Mouse (Mus musculus): ENCODE results near the gene Gpr171. TPM values are rescaled to one million over a fixed set of nuclear protein-coding genes. Genes with fewer than 3 reads are reported as not detected.
"Not testable (repeated sequence)": the region's sequence is repeated elsewhere in the genome, so short reads cannot be mapped to it uniquely, and the experiment has no call there.

Gpr171 gene
- polyA plus RNA-seq, 1 experiment from 2014 or later = 0.20 TPM

GRCm38 (mm10) chr3:59121780-59122449 is 20.3 kb upstream of the Gpr171 start:
- no peaks in the 10 kb centered on the region for H3K4me1 ChIP-seq (replicated peaks; ENCODE audit: insufficient read depth, low read length)
- H3K4me2 ChIP-seq (ENCODE audit: low read length) = no peak overlapping the region
- H3K27ac ChIP-seq = peak overlapping the region; percentile 0; the same call in 1 of the 2 replicates
- no peaks in the 10 kb centered on the region for H3K9me3 ChIP-seq (replicated peaks; ENCODE audit: low read length)
- 69% methylated on average over 7 of the region's 7 CpGs for WGBS
- ATAC-seq (replicated peaks; ENCODE audit: low FRiP score, low read depth) = no peak
- TF ChIP-seq CTCF (IDR thresholded peaks at IDR 0.05; ENCODE audit: low read depth) = no peak
- H3K9ac ChIP-seq (ENCODE audit: low read depth, low read length) = no peak overlapping the region
- H3K4me3 ChIP-seq (replicated peaks; ENCODE audit: low read depth, low read length) = no peak overlapping the region
- no peak for DNase-seq (ENCODE audit: low spot score)
- no peaks in the 10 kb centered on the region for H3K36me3 ChIP-seq (ENCODE audit: insufficient read depth, low read length)
- H3K27me3 ChIP-seq (ENCODE audit: insufficient read depth, low read length) = no peaks in the 10 kb centered on the region

GRCm38 (mm10) chr3:59121067-59121730 is 19.6 kb upstream of the Gpr171 start:
- H3K9ac ChIP-seq (ENCODE audit: low read depth, low read length) = no peak overlapping the region
- no peaks in the 10 kb centered on the region for H3K4me1 ChIP-seq (replicated peaks; ENCODE audit: insufficient read depth, low read length)
- ATAC-seq (replicated peaks; ENCODE audit: low FRiP score, low read depth) (peak; percentile 23), DNase-seq (ENCODE audit: low spot score) (peak; percentile 64)
- H3K36me3 ChIP-seq (ENCODE audit: insufficient read depth, low read length) = no peaks in the 10 kb centered on the region
- no peaks in the 10 kb centered on the region for H3K9me3 ChIP-seq (replicated peaks; ENCODE audit: low read length)
- no peak for TF ChIP-seq CTCF (IDR thresholded peaks at IDR 0.05; ENCODE audit: low read depth)
- WGBS = 26% methylated on average over 7 of the region's 7 CpGs
- peak overlapping the region; percentile 62; the same call in 1 of the 2 replicates for H3K27ac ChIP-seq
- no peak overlapping the region for H3K4me3 ChIP-seq (replicated peaks; ENCODE audit: low read depth, low read length)
- peak overlapping the region; percentile 15; the same call in 1 of the 2 replicates for H3K4me2 ChIP-seq (ENCODE audit: low read length)
- no peaks in the 10 kb centered on the region for H3K27me3 ChIP-seq (ENCODE audit: insufficient read depth, low read length)

GRCm38 (mm10) chr3:59113973-59114517 is 12.4 kb upstream of the Gpr171 start:
- TF ChIP-seq CTCF (IDR thresholded peaks at IDR 0.05; ENCODE audit: low read depth) = no peak
- H3K36me3 ChIP-seq (ENCODE audit: insufficient read depth, low read length) = no peaks in the 10 kb centered on the region

GRCm38 (mm10) chr3:59113291-59113690 is 11.7 kb upstream of the Gpr171 start:
- H3K9ac ChIP-seq (ENCODE audit: low read depth, low read length); H3K4me2 ChIP-seq (ENCODE audit: low read length); H3K9me3 ChIP-seq (replicated peaks; ENCODE audit: low read length); H3K4me1 ChIP-seq (replicated peaks; ENCODE audit: insufficient read depth, low read length); H3K27me3 ChIP-seq (ENCODE audit: insufficient read depth, low read length); H3K27ac ChIP-seq; H3K36me3 ChIP-seq (ENCODE audit: insufficient read depth, low read length); DNase-seq (ENCODE audit: low spot score); H3K4me3 ChIP-seq (replicated peaks; ENCODE audit: low read depth, low read length); ATAC-seq (replicated peaks; ENCODE audit: low FRiP score, low read depth): not testable (repeated sequence)
- 96% methylated on average over 4 of the region's 4 CpGs for WGBS

More at GRCm38 (mm10) chr3:59113973-59114517, 12.4 kb upstream of the Gpr171 start:
- no peaks in the 10 kb centered on the region for H3K27me3 ChIP-seq (ENCODE audit: insufficient read depth, low read length)
- WGBS = 74% methylated on average over 8 of the region's 8 CpGs
- no peak for ATAC-seq (replicated peaks; ENCODE audit: low FRiP score, low read depth)
- DNase-seq (ENCODE audit: low spot score) = no peak
- no peak overlapping the region for H3K27ac ChIP-seq
- no peaks in the 10 kb centered on the region for H3K9me3 ChIP-seq (replicated peaks; ENCODE audit: low read length)
- H3K4me1 ChIP-seq (replicated peaks; ENCODE audit: insufficient read depth, low read length) = no peaks in the 10 kb centered on the region
- no peak overlapping the region for H3K4me2 ChIP-seq (ENCODE audit: low read length)
- H3K4me3 ChIP-seq (replicated peaks; ENCODE audit: low read depth, low read length) = no peak overlapping the region
- H3K9ac ChIP-seq (ENCODE audit: low read depth, low read length) = no peak overlapping the region

- no peaks in the 10 kb centered on the region for H3K9me3 ChIP-seq (replicated peaks; ENCODE audit: low read length)
- ATAC-seq (replicated peaks; ENCODE audit: low FRiP score, low read depth) (no peak), DNase-seq (ENCODE audit: low spot score) (no peak)
- H3K4me3 ChIP-seq (replicated peaks; ENCODE audit: low read depth, low read length) = no peak overlapping the region
- 67% methylated on average over 3 of the region's 3 CpGs for WGBS
- no peak overlapping the region for H3K4me2 ChIP-seq (ENCODE audit: low read length)
- no peaks in the 10 kb centered on the region for H3K4me1 ChIP-seq (replicated peaks; ENCODE audit: insufficient read depth, low read length)
- no peaks in the 10 kb centered on the region for H3K36me3 ChIP-seq (ENCODE audit: insufficient read depth, low read length)
- H3K27me3 ChIP-seq (ENCODE audit: insufficient read depth, low read length) = no peaks in the 10 kb centered on the region
- no peak for TF ChIP-seq CTCF (IDR thresholded peaks at IDR 0.05; ENCODE audit: low read depth)
- no peak overlapping the region for H3K27ac ChIP-seq
- no peak overlapping the region for H3K9ac ChIP-seq (ENCODE audit: low read depth, low read length)
Measured at GRCm38 (mm10) chr3:59111944-59112343, 10.3 kb upstream of the Gpr171 start.

GRCm38 (mm10) chr3:59109834-59110233 is 8.2 kb upstream of the Gpr171 start:
- H3K27ac ChIP-seq; H3K36me3 ChIP-seq (ENCODE audit: insufficient read depth, low read length); H3K9me3 ChIP-seq (replicated peaks; ENCODE audit: low read length); H3K9ac ChIP-seq (ENCODE audit: low read depth, low read length); H3K27me3 ChIP-seq (ENCODE audit: insufficient read depth, low read length); DNase-seq (ENCODE audit: low spot score); H3K4me1 ChIP-seq (replicated peaks; ENCODE audit: insufficient read depth, low read length); H3K4me3 ChIP-seq (replicated peaks; ENCODE audit: low read depth, low read length); ATAC-seq (replicated peaks; ENCODE audit: low FRiP score, low read depth); H3K4me2 ChIP-seq (ENCODE audit: low read length): not testable (repeated sequence)
- WGBS = 85% methylated on average over 3 of the region's 3 CpGs

Data from kidney, postnatal 0 days (tissue).